Mouse (Mus musculus) intestine, postnatal 0 days (tissue): ENCODE results near the gene Astn1. TPM values are rescaled to one million over a fixed set of nuclear protein-coding genes. Genes with fewer than 3 reads are reported as not detected.

Source experiments
- ATAC-seq: fragments of 200-750 bp; cut with Nextera tagmentation; 2 replicates; pipeline ENCODE4 v1.8.0; 2017; ENCODE audit warnings: mild to moderate bottlenecking, moderate TSS enrichment, moderate library complexity
- H3K27ac ChIP-seq: fragments of 300-500 bp; sonication (generic); 2 replicates; pipeline ENCODE4 v1.5.1; 2014; ENCODE audit warnings: mild to moderate bottlenecking, low read depth, low read length, moderate library complexity
- H3K27me3 ChIP-seq: fragments of 300-500 bp; sonication (generic); replicated peaks from 2 replicates; pipeline ENCODE4 v1.6.1; 2014; ENCODE audit warnings: low read length, mixed read lengths; ENCODE audit not compliant: control insufficient read depth, insufficient read depth
- H3K36me3 ChIP-seq: fragments of 300-500 bp; sonication (generic); 2 replicates; pipeline ENCODE4 v1.6.1; 2014; ENCODE audit warnings: mild to moderate bottlenecking, moderate library complexity; ENCODE audit not compliant: control insufficient read depth, insufficient read depth
- H3K4me1 ChIP-seq: fragments of 300-500 bp; sonication (generic); replicated peaks from 2 replicates; pipeline ENCODE4 v1.6.1; 2014; ENCODE audit warnings: antibody characterized with exemption, low read length, mixed read lengths; ENCODE audit not compliant: control insufficient read depth, insufficient read depth
- H3K4me2 ChIP-seq: fragments of 300-500 bp; sonication (generic); replicated peaks from 2 replicates; pipeline ENCODE4 v1.6.1; 2014; ENCODE audit warnings: low read depth, mild to moderate bottlenecking, moderate library complexity
- H3K4me3 ChIP-seq: fragments of 300-500 bp; sonication (generic); 2 replicates; pipeline ENCODE4 v1.5.1; 2014; ENCODE audit warnings: low read depth, low read length
- H3K9ac ChIP-seq: fragments of 300-500 bp; sonication (generic); 2 replicates; pipeline ENCODE4 v1.6.1; 2014; ENCODE audit warnings: mild to moderate bottlenecking, low read depth, low read length
- H3K9me3 ChIP-seq: fragments of 300-500 bp; sonication (generic); 2 replicates; pipeline ENCODE4 v1.6.1; 2016; ENCODE audit warnings: mixed run types; ENCODE audit not compliant: control insufficient read depth
- CTCF ChIP-seq: sonication (generic); IDR thresholded peaks from 2 replicates; pipeline ENCODE4 v1.5.1; 2016; ENCODE audit warnings: low read depth, mild to moderate bottlenecking, control low read depth, antibody characterized with exemption, moderate library complexity
- WGBS: fragments of 180-500 bp; shearing (Covaris S2); extraction: QIAGEN DNeasy Blood & Tissue Kit; methylation state at CpG from one replicate; pipeline ENCODE4 v1.1.7; 2014; 5-methylcytosine and 5-hydroxymethylcytosine counted together
- polyA plus RNA-seq: library from polyadenylated mRNA; unstranded; fragments of >200 nt; fragmentation: Nextera tagmentation; extraction: Ambion mirVana; gene quantifications from 2 replicates; pipeline ENCODE4 v1.2.1, GENCODE M21; 2015

Astn1 gene
- polyA plus RNA-seq, 1 experiment from 2014 or later = 0.48 TPM

DNA sequence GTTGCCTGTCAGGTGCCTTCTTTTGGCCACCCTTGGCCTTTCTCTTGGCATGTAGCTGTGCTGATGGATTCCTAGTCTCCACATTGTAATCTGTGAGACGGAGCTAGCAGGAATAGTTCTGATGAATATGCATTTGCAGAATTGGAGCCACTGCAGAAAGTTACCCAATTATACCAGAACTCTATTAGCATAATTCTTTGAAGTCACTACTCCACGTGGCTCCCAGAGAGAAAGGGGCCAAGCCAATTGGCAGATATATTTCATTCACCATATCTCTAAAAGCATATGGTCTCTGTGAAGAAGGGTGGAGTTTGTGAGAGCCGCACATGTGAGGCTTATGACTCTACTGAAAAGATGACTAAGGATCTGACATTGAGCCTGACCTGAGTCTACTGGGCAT lies 226.8 kb downstream of the Astn1 start:
- H3K4me2 ChIP-seq = no peak overlapping the region
- H3K27ac ChIP-seq = no peak overlapping the region
- no peaks in the 10 kb centered on the region for H3K9me3 ChIP-seq
- TF ChIP-seq CTCF = no peak
- no peaks in the 10 kb centered on the region for H3K36me3 ChIP-seq
- H3K4me1 ChIP-seq = no peaks in the 10 kb centered on the region
- WGBS = 79% methylated on average over 3 of the region's 3 CpGs
- no peaks in the 10 kb centered on the region for H3K27me3 ChIP-seq
- no peak for ATAC-seq
- no peak overlapping the region for H3K4me3 ChIP-seq
- no peak overlapping the region for H3K9ac ChIP-seq

DNA sequence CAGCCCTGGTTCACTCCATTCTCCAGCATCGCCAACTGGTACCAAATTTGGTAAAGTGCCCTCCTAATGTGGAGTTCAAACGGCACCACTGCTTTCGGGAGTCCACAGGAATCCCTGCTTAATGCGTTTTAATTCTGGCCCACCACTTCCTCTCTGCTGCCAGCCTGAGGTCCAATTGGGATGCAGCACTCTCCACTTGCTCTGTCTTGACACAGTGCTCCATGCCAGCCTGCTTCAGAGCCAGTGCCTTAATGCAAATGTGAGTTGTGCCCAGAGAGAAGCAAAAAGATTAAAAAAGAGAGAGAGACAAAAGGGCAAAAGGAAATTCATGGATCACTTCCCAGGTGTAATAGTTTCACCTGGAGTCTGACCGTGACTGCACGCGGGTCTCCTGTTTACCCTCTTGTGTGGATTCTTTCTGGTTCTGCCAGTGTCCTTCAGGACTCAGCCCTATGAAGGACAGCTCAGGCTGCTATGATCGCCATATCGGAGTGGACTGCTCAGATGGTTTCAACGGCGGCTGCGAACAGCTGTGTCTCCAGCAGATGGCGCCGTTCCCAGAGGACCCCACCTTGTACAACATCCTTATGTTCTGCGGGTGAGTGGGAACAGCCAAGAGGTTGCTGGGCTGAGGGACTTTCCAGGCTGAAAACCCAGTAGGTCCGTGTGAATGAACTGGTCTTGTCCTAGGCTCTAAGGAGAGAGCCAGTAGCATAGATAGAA lies 234.8 kb downstream of the Astn1 start:
- ATAC-seq = no peak

DNA sequence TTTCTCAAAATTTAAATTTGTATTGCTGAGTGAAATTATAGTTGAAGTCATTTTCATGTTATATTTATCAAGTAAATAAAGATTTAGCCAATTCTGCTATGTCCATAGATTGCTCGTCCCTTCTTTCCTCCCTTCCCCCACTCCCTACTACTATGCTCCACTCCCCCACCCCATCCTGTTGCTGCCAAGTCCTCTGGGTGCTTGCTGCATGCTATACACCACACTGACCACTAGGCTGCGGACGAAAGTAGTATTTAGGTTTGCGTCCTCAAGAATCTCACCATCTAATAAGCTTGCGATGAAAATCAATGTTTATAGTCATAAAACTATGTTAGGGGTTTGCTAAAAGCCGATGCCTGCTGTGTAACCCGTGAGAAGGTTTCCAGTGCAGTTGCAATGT lies 235.9 kb downstream of the Astn1 start:
- ATAC-seq = no peak
- WGBS = 72% methylated on average over 7 of the region's 7 CpGs

More for the DNA sequence above, 234.8 kb downstream of the Astn1 start:
- Histone ChIP-seq H3K4me2 (no peak overlapping the region), H3K27ac (no peak overlapping the region), H3K4me1 (no peaks in the 10 kb centered on the region), H3K9ac (no peak overlapping the region), H3K9me3 (no peaks in the 10 kb centered on the region), H3K4me3 (no peak overlapping the region), H3K36me3 (no peaks in the 10 kb centered on the region), H3K27me3 (no peaks in the 10 kb centered on the region)
- peak; percentile 66 for TF ChIP-seq CTCF
- 39% methylated on average over 16 of the region's 16 CpGs for WGBS

DNA sequence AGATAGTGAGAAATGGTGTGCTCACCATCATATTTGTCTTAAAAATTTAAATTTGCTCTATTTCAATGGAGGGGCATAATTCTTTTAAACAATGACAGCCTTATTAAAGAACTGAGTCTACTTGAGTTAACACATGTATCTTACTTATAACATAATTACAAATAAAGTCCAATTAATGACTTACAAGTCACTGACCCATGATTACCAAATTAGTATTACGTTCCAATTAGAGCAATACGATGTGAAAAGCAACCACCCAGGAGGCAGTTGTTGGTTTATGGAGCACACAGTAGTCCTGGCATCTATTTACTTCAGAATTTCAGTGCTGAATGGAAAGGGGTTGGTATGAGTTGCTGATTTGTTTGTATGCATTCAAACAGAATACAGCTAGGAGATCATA lies 237.4 kb downstream of the Astn1 start:
- H3K4me2 ChIP-seq = no peak overlapping the region
- no peak for TF ChIP-seq CTCF
- H3K36me3 ChIP-seq = no peaks in the 10 kb centered on the region
- WGBS = 88% methylated on average over 2 of the region's 2 CpGs
- no peak for ATAC-seq
- no peaks in the 10 kb centered on the region for H3K4me1 ChIP-seq
- no peak overlapping the region for H3K9ac ChIP-seq
- no peak overlapping the region for H3K27ac ChIP-seq
- no peaks in the 10 kb centered on the region for H3K9me3 ChIP-seq
- H3K4me3 ChIP-seq = no peak overlapping the region
- H3K27me3 ChIP-seq = no peaks in the 10 kb centered on the region

More for the DNA sequence above, 235.9 kb downstream of the Astn1 start:
- Histone ChIP-seq H3K27ac (no peak overlapping the region), H3K4me2 (no peak overlapping the region), H3K27me3 (no peaks in the 10 kb centered on the region), H3K36me3 (no peaks in the 10 kb centered on the region), H3K9me3 (no peaks in the 10 kb centered on the region), H3K9ac (no peak overlapping the region), H3K4me1 (no peaks in the 10 kb centered on the region), H3K4me3 (no peak overlapping the region)
- TF ChIP-seq CTCF = peak; percentile 32

DNA sequence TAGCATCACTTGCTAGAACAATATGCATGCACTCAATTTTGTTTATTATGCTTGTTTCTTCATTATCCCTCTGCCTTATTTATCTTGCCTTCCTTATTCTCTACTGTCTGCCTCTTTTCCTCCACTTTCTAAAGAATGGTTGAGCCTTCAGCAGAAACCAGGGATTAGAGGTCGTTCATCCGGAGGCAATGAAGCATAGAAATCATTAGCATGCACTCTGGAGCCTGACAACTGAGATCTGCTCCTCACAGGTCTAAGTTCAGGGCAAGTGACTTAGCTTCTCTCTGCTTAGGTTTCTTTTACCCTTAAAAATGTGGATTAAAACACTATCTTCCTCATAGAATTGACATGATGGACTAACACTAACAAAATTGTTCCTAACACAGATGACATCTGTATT lies 241.0 kb downstream of the Astn1 start:
- WGBS = 56% methylated on average over 2 of the region's 2 CpGs
- no peak for TF ChIP-seq CTCF
- Histone ChIP-seq H3K4me3 (no peak overlapping the region), H3K4me2 (no peak overlapping the region), H3K27ac (no peak overlapping the region), H3K9me3 (no peaks in the 10 kb centered on the region), H3K9ac (no peak overlapping the region), H3K27me3 (no peaks in the 10 kb centered on the region), H3K36me3 (no peaks in the 10 kb centered on the region), H3K4me1 (no peaks in the 10 kb centered on the region)
- ATAC-seq = no peak

DNA sequence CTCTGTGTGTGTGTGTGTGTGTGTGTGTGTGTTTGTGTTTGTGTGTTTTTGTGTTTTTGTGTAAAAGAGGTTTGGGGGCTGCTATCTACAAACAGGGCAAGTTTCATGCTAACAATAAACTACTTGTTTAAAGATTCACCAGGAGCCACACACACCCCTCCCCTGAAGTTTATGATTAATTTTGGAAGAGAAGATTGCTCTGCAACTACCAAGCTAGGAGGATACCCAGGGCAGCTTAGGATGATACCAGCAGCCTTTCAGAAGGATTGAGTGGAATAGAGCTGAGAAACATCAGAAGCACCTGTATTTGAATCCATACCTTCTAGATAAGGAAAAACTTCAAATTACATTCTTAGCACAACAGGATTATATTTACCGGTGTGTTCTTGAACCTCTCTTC lies 242.1 kb downstream of the Astn1 start:
- Histone ChIP-seq H3K27me3 (no peaks in the 10 kb centered on the region), H3K36me3 (no peaks in the 10 kb centered on the region), H3K9ac (no peak overlapping the region), H3K27ac (no peak overlapping the region), H3K4me3 (no peak overlapping the region), H3K4me1 (no peaks in the 10 kb centered on the region), H3K9me3 (no peaks in the 10 kb centered on the region), H3K4me2 (no peak overlapping the region)
- no peak for ATAC-seq
- TF ChIP-seq CTCF = no peak
- 79% methylated on average over 1 of the region's 1 CpGs for WGBS
